Mouse (Mus musculus): ENCODE results near the gene Dtx1.

- TF ChIP-seq POLR2AphosphoS5 (IDR thresholded peaks at IDR 0.05; ENCODE audit: insufficient replicate concordance, low read depth, low read length) (no peak), CTCF (IDR thresholded peaks at IDR 0.05; ENCODE audit: low read depth, low read length) (no peak), GATA1 (IDR thresholded peaks at IDR 0.05; ENCODE audit: borderline replicate concordance, low read length) (no peak), TAL1 (conservative IDR thresholded peaks at IDR 0.05; ENCODE audit: low read depth, low read length) (no peak)
These were observed 60.5 kb downstream of the Dtx1 start for GRCm38 (mm10) chr5:120651230-120651629.
